Mouse (Mus musculus) cerebellum, adult 2 months (tissue): Measurements from ENCODE around the gene Lsm11.

Source experiments
- CTCF ChIP-seq: fragments of 200-500 bp; IDR thresholded peaks from 2 replicates; pipeline ENCODE4 v1.5.1; 2011; ENCODE audit warnings: low read depth, mild to moderate bottlenecking, control low read depth, low read length, moderate library complexity, borderline replicate concordance; ENCODE audit not compliant: insufficient read depth
- POLR2A ChIP-seq: fragments of 200-500 bp; IDR thresholded peaks from 2 replicates; pipeline ENCODE4 v1.6.1; 2011; ENCODE audit warnings: low read length, control low read depth, borderline replicate concordance; ENCODE audit not compliant: insufficient read depth

DNA sequence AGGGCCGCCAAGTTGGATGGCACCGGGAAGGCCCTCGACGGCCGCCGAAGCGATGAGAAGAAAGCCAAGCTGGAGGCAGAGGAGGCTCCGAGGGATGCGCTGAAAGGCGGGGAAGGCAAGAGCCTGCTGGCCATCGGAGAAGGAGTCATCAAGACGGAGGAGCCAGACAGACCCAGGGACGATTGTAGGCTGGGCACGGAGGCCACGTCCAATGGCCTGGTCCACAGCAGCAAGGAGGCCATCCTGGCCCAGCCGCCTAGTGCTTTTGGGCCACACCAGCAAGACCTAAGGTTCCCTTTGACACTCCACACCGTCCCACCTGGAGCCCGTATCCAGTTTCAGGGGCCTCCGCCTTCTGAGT, 36.1 kb upstream of the Lsm11 start:
- TF ChIP-seq CTCF = no peak
- TF ChIP-seq POLR2A = no peak
